Mouse (Mus musculus): Measurements from ENCODE around the gene Poc1b. TPM values are rescaled to one million over a fixed set of nuclear protein-coding genes. Genes with fewer than 3 reads are reported as not detected.

The Poc1b gene
- polyA plus RNA-seq, 1 experiment from 2014 or later: 14.9 TPM

- Histone ChIP-seq H3K9ac (replicated peaks; ENCODE audit: low read length) (no peak overlapping the region), H3K4me3 (replicated peaks; ENCODE audit: low read depth, low read length) (no peak overlapping the region), H3K4me2 (ENCODE audit: low read length) (no peak overlapping the region), H3K36me3 (ENCODE audit: control insufficient read depth, insufficient read depth, low read length) (no peaks in the 10 kb centered on the region), H3K27ac (replicated peaks; ENCODE audit: low read depth, low read length) (no peak overlapping the region), H3K27me3 (ENCODE audit: control insufficient read depth, insufficient read depth, low read length) (no peaks in the 10 kb centered on the region), H3K9me3 (ENCODE audit: control insufficient read depth, low read length) (no peaks in the 10 kb centered on the region), H3K4me1 (ENCODE audit: control insufficient read depth, insufficient read depth, low read length) (no peaks in the 10 kb centered on the region)
- DNase-seq (no peak), ATAC-seq (ENCODE audit: low FRiP score, low TSS enrichment) (no peak)
- 88% methylated on average over 16 of the region's 16 CpGs for WGBS
Observed at GRCm38 (mm10) chr10:99241829-99242711, 135.2 kb downstream of the Poc1b start.

- Histone ChIP-seq H3K36me3 (ENCODE audit: control insufficient read depth, insufficient read depth, low read length) (no peaks in the 10 kb centered on the region), H3K4me2 (ENCODE audit: low read length) (no peak overlapping the region), H3K9me3 (ENCODE audit: control insufficient read depth, low read length) (no peaks in the 10 kb centered on the region), H3K27ac (replicated peaks; ENCODE audit: low read depth, low read length) (no peak overlapping the region), H3K4me3 (replicated peaks; ENCODE audit: low read depth, low read length) (no peak overlapping the region), H3K4me1 (ENCODE audit: control insufficient read depth, insufficient read depth, low read length) (no peaks in the 10 kb centered on the region), H3K9ac (replicated peaks; ENCODE audit: low read length) (no peak overlapping the region), H3K27me3 (ENCODE audit: control insufficient read depth, insufficient read depth, low read length) (no peaks in the 10 kb centered on the region)
- WGBS: 84% methylated on average over 10 of the region's 10 CpGs
- ATAC-seq (ENCODE audit: low FRiP score, low TSS enrichment): no peak
- no peak for DNase-seq
Observed at GRCm38 (mm10) chr10:99242721-99243120, 135.9 kb downstream of the Poc1b start.

- no peak overlapping the region for H3K4me2 ChIP-seq (ENCODE audit: low read length)
- 84% methylated on average over 5 of the region's 5 CpGs for WGBS
- ATAC-seq (ENCODE audit: low FRiP score, low TSS enrichment): no peak
Observed at GRCm38 (mm10) chr10:99243907-99244489, 137.2 kb downstream of the Poc1b start.

GRCm38 (mm10) chr10:99244655-99245260 lies 137.9 kb downstream of the Poc1b start:
- Histone ChIP-seq H3K9ac (replicated peaks; ENCODE audit: low read length) (no peak overlapping the region), H3K4me3 (replicated peaks; ENCODE audit: low read depth, low read length) (no peak overlapping the region), H3K36me3 (ENCODE audit: control insufficient read depth, insufficient read depth, low read length) (no peaks in the 10 kb centered on the region), H3K9me3 (ENCODE audit: control insufficient read depth, low read length) (no peaks in the 10 kb centered on the region), H3K27me3 (ENCODE audit: control insufficient read depth, insufficient read depth, low read length) (no peaks in the 10 kb centered on the region), H3K4me2 (ENCODE audit: low read length) (no peak overlapping the region), H3K27ac (replicated peaks; ENCODE audit: low read depth, low read length) (no peak overlapping the region), H3K4me1 (ENCODE audit: control insufficient read depth, insufficient read depth, low read length) (no peaks in the 10 kb centered on the region)
- 73% methylated on average over 7 of the region's 7 CpGs for WGBS
- no peak for ATAC-seq (ENCODE audit: low FRiP score, low TSS enrichment)
- no peak for DNase-seq

More at GRCm38 (mm10) chr10:99243907-99244489, 137.2 kb downstream of the Poc1b start:
- H3K36me3 ChIP-seq (ENCODE audit: control insufficient read depth, insufficient read depth, low read length): no peaks in the 10 kb centered on the region
- H3K9me3 ChIP-seq (ENCODE audit: control insufficient read depth, low read length): no peaks in the 10 kb centered on the region
- no peak for DNase-seq
- H3K4me1 ChIP-seq (ENCODE audit: control insufficient read depth, insufficient read depth, low read length): no peaks in the 10 kb centered on the region
- H3K27me3 ChIP-seq (ENCODE audit: control insufficient read depth, insufficient read depth, low read length): no peaks in the 10 kb centered on the region
- H3K9ac ChIP-seq (replicated peaks; ENCODE audit: low read length): no peak overlapping the region
- H3K27ac ChIP-seq (replicated peaks; ENCODE audit: low read depth, low read length): no peak overlapping the region
- no peak overlapping the region for H3K4me3 ChIP-seq (replicated peaks; ENCODE audit: low read depth, low read length)

- no peak for DNase-seq
- Histone ChIP-seq H3K9me3 (ENCODE audit: control insufficient read depth, low read length) (no peaks in the 10 kb centered on the region), H3K9ac (replicated peaks; ENCODE audit: low read length) (no peak overlapping the region), H3K4me3 (replicated peaks; ENCODE audit: low read depth, low read length) (no peak overlapping the region), H3K36me3 (ENCODE audit: control insufficient read depth, insufficient read depth, low read length) (no peaks in the 10 kb centered on the region), H3K4me1 (ENCODE audit: control insufficient read depth, insufficient read depth, low read length) (no peaks in the 10 kb centered on the region), H3K27me3 (ENCODE audit: control insufficient read depth, insufficient read depth, low read length) (no peaks in the 10 kb centered on the region), H3K27ac (replicated peaks; ENCODE audit: low read depth, low read length) (no peak overlapping the region), H3K4me2 (ENCODE audit: low read length) (no peak overlapping the region)
- 60% methylated on average over 20 of the region's 20 CpGs for WGBS
- ATAC-seq (ENCODE audit: low FRiP score, low TSS enrichment): no peak
Observed at GRCm38 (mm10) chr10:99246797-99247508, 140.1 kb downstream of the Poc1b start.

Other genes with a start within 250 kb of the Poc1b start
- gene Atp2b1, start 192.6 kb upstream of the Poc1b start, polyA plus RNA-seq (2014; fragmentation: Nextera tagmentation; extraction: Ambion mirVana): 214 and 229 TPM in 2 replicates
- gene Galnt4, start 1.1 kb downstream of the Poc1b start, polyA plus RNA-seq (2014; fragmentation: Nextera tagmentation; extraction: Ambion mirVana): 2.3 and 3.7 TPM in 2 replicates
- 0.30 TPM in 1 of 2 replicates, not detected in the other for gene Phxr2, start 19.3 kb downstream of the Poc1b start, polyA plus RNA-seq (2014; fragmentation: Nextera tagmentation; extraction: Ambion mirVana)
- gene Dusp6, start 156.2 kb downstream of the Poc1b start, polyA plus RNA-seq (2014; fragmentation: Nextera tagmentation; extraction: Ambion mirVana): 20.7 and 25.4 TPM in 2 replicates

Data from midbrain, embryonic 14.5 days (tissue).